Mouse (Mus musculus) natural killer cell, adult 2 months (primary cell): ENCODE measurements around the gene Tymp.

Experiments
- DNase-seq, 2 experiments: peaks; one replicate each; pipeline ENCODE4 v3.0.0; 2022; ENCODE audit warnings: low spot score in 2 of 2

Tymp gene

DNA sequence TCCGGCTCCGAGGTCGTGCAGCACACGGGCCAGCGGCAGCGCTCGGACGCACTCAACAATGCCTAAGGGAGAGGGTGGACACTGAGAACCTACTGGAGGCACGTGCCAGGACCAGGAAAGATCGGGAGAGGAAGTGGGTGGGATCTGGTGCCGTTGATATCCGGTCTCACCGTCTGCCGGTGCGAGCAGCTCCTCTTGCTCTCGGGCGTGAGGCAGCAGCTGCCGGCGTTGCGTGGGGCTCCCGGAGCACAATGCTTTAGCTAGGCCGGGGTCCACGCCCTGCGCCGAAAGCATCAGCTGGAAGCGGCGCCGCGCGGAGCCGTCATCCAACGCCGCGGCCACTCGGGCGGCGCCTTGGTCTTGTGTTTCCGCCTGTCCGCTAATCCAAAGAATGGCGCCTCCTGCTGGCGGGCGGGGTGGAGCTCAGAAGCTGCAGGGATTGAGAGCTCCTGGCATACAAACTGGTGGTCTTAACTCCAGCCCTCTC, 3.0 kb downstream of the Tymp start, which contains the start of gene Sco2:
TSS of gene Sco2 (minus strand) at position 85 of the 487 bp plus-strand sequence.
- peak; percentile 87 to 91 for DNase-seq

GRCm38 (mm10) chr15:89373027-89373761, 3.6 kb downstream of the Tymp start:
- DNase-seq: peak; percentile 83 to 90

DNA sequence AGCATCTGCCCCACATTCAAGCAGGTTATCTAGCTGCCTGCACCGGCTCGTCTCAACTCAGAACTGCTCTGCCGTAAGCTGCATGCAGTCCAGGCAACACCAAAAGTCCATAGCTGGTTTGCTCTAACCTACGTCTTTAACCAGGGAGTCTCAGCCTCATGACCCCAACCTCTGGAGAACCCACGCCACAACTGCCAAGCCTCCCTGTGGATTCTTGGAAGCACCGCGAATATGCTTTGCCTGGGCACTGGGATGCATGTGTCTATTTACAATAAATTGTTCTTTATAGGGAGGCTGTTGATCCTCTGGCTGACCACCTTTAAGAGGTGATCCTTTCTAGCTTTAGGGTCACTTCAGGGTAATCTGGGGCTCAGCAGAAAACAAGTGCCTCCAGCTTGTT, 4.3 kb downstream of the Tymp start:
- DNase-seq: no peak

DNA sequence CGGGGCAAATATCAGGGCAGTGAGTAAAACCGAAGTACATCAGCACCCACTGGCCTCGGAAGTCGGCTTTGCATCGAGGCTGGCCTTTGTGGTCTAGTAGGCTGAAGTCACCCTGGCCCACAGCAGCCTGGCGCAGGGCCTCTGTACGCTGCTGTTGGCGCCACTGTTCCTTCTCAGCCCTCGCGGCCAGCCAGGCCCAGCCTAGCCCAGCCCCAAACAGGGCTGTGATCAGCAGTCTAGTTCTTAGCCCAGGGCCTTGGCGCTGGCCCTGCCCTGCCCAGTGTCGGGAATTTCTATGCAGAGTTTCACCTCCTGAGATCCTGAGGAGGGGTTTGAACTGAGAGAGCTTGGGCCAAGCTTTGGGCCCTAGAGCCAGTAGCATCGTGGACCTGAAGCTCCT, 4.8 kb downstream of the Tymp start:
- no peak for DNase-seq

DNA sequence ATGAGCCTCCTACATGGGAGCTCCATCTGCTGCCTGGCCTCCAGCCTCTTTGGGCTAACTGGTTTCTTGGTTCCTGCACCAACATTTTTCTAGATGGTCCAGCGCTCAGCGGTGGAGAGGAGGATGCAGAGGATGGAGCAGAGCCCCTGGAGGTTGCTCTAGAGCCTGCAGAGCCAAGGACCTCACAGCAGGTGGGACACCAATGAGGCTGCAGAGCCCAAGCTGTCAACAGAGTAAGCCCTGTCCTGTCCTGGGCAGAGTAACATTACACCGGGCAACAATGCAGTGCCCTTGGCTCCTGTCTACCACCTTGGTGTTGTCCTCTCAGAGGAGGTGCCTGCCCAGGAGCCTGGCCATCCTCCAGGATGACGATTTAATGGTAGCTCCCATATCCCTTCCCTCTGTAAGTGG, 11.7 kb downstream of the Tymp start:
- no peak for DNase-seq

GRCm38 (mm10) chr15:89363051-89363450, 13.8 kb downstream of the Tymp start:
- DNase-seq: no peak

DNA sequence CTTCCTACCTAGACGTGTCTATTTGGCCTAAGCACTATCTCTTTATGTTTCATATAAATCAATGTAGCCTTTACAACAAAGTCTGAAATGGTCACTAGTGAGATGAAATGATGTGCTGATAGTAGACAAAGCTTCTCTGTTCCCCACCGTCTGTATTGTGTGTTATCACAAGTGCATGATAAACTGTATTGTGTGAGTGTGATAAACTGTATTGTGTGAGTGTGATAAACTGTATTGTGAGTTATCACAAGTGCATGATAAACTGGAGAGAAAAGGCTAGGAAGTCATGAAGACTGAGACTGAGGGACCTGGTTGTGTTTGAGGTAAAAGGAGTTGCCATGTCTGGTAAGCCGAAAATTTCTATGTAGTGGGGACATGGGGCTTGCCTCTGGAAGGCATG, 18.1 kb downstream of the Tymp start:
- no peak for DNase-seq

GRCm38 (mm10) chr15:89356372-89356771, 20.5 kb downstream of the Tymp start:
- DNase-seq: peak in 1 of 2 experiments; percentile 45

GRCm38 (mm10) chr15:89355241-89356187, 21.3 kb downstream of the Tymp start, which contains the start of the genes Lmf2 and Ncaph2:
Lmf2 (minus strand) TSS chr15:89355659.
Ncaph2 (plus strand) TSS chr15:89355719.
- peak; percentile 95 for DNase-seq

DNA sequence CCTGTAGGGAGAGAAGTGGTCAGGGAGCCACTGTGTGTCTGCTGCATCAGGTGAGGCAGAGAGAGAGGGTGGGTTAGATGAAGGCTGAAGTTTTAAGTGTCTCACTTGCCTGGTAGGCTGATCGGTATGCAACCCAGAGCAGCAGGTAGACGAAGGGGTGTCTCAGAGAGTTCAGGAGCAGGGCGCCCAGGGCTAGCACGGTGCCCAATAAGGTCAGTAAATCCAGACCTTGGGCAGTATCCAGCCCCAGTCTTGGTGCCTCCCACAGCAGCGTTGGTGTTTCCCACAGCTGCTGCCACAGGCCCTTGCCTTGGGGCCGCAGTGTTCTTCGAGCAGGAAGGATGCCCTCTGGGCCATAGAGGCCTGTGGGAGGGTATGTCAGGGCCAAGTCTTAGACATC, 22.4 kb downstream of the Tymp start:
- no peak for DNase-seq

- no peak for DNase-seq
These were observed 23.0 kb downstream of the Tymp start for GRCm38 (mm10) chr15:89353837-89354236.

DNA sequence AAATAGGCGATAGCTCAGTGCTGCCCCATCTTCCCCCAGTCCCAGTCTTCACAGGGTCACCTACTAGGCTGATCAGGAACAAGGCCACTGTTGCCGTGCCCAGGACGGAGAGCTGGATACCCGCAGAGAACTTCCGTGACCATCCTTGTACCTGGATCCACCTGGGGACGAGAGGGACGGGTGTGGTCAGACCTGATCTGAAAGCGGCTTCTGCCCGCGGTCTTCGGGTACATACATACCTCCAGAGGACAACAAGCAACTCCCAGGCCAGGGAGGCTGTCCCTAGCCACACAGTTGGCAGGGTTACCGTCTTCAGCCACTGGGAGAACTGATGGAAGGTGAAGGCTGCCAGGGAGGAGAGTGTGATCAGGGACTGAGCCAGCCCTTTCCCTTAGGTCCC, 24.0 kb downstream of the Tymp start:
- DNase-seq: no peak

DNA sequence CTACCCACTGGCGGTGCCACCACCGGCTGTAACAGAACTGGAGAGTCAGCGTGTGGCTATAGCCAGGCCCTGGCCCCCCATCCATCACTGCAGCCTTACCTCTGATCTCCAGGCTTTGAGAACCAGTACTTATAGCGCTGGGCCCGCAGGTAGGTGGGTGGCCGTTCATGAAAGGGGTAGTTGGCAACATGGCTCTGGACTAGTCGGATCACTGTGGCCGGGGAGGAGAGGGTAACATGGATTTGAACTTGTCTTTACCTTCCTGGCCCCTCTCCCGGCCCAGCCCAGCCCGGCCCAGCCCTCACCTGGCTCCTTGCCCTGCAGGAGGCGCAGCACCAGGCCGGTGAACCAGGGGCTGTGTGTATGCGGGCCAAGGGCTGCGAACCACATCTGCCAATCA, 24.8 kb downstream of the Tymp start:
- DNase-seq: no peak

DNA sequence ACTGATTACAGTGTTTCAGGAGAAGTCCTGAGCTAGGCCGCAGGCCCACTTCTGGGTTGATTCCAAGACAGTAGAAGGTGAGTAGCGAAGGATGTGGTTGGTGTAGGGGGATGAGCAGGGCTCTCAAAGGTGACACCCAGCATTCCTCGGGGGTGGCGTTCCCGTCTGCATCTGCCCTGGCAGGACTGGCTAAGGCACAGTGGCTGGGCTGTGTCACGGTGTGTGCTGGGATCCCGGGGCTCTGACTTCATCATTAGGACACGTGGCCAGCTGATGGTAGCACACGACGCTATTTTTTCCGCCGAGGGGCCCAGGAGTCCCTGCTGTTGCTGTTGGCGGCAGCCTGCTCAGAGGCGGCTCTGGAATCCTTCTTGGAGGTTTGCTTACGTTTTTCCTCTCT, 25.5 kb downstream of the Tymp start:
- DNase-seq: no peak

DNA sequence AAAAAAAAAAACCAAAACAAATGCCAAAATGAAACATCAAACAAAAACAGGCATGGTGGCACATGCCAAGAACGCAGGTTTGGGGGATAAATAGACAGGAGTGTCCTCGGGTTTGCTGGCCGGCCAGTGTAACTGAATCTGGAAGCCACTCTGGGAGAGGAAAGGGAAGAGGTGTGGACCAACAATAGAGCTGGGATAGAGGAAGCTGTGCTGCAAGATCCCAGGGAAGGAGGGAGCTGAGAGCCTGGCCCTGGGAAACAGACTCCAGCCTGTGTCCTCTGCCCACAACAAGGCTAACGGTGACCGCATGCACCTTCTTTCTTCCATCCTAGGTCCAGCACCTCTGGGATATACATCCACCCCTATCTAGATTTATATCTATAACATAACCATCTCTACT, 26.4 kb downstream of the Tymp start:
- DNase-seq: no peak

GRCm38 (mm10) chr15:89343325-89343724, 33.5 kb downstream of the Tymp start:
- no peak for DNase-seq

GRCm38 (mm10) chr15:89341678-89342077, 35.2 kb downstream of the Tymp start:
- DNase-seq: no peak

- no peak for DNase-seq
These were observed 36.7 kb downstream of the Tymp start for GRCm38 (mm10) chr15:89340136-89340535.

GRCm38 (mm10) chr15:89339696-89340095, 37.1 kb downstream of the Tymp start:
- DNase-seq: peak in 1 of 2 experiments; percentile 60

- DNase-seq: no peak
These were observed 40.4 kb downstream of the Tymp start for GRCm38 (mm10) chr15:89336422-89336821.

GRCm38 (mm10) chr15:89334774-89335537, 41.9 kb downstream of the Tymp start:
- DNase-seq: no peak

DNA sequence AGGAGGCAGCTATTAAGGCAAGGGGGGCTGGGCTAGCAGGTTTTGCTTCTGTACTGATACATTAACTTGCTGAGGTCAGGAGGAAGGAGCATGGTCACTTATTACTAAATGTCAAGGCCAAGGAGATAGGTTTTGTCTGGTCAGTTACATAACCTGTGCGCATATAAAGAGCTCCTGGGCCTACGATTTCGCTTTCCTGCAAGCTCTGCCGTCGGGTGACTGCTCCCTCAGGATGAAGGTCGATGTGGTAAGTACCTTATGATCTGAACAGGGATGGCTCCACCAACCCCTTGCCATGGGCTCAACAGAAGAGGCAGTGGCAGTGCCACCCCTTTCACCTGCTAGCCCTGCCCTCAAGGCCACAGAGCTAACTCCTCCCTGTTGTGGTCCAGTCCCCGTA, 42.6 kb downstream of the Tymp start, which contains the start of gene Miox:
TSS of gene Miox (plus strand) at position 128 of the 400 bp plus-strand sequence.
- DNase-seq: no peak
